Mouse (Mus musculus) lung, adult 2 months (tissue): ENCODE measurements around the gene Nisch.

Source experiments
- CTCF ChIP-seq: fragments of 200-500 bp; IDR thresholded peaks from 2 replicates; pipeline ENCODE4 v1.5.1; 2011; ENCODE audit warnings: mild to moderate bottlenecking, low read length, control low read depth; ENCODE audit not compliant: insufficient read depth
- POLR2A ChIP-seq: fragments of 200-500 bp; IDR thresholded peaks from 2 replicates; pipeline ENCODE4 v1.6.1; 2011; ENCODE audit warnings: low read depth, mild to moderate bottlenecking, control low read depth, low read length, borderline replicate concordance; ENCODE audit errors: extremely low read depth

GRCm38 (mm10) chr14:31233996-31234591, 17.3 kb upstream of the Nisch start:
- TF ChIP-seq CTCF: peak; percentile 70
- TF ChIP-seq POLR2A: no peak
